Mouse (Mus musculus) heart, adult 11 months (tissue): ENCODE data around the gene Olfr596.
"Not testable (repeated sequence)": the region's sequence is repeated elsewhere in the genome, so short reads cannot be mapped to it uniquely, and the experiment has no call there.

ENCODE experiments used
- DNase-seq: peaks from one replicate; pipeline ENCODE4 v3.0.0; 2022

The Olfr596 gene

DNA sequence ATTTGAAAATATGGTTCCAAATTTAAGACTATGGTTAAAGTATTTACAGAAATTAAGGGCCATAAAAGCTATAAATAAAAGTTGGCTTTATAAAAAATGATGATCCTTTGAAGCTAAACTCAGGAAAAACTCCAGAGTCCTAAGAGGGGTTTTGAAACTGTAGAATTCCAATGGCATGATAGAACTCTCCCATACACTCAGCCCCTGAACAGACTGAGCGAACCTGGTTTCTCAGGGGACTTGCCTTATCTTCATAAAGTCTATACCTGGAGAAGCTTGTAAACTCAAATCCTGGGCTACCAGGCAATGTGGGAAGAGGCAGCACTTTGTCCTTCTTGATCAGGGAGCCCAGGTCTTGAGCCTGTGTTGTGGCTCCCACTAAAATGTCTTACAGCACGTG is at the start of gene Olfr596:
Gene Olfr596 (plus strand): TSS at position 301 of the 400 bp plus-strand sequence.
- DNase-seq, result not testable (repeated sequence)

- not testable (repeated sequence) for DNase-seq
These were observed 10.6 kb downstream of the Olfr596 start, which contains the start of gene Olfr597 for GRCm38 (mm10) chr7:103316015-103316414. TSS of gene Olfr597 (plus strand) at chr7:103316315.

DNA sequence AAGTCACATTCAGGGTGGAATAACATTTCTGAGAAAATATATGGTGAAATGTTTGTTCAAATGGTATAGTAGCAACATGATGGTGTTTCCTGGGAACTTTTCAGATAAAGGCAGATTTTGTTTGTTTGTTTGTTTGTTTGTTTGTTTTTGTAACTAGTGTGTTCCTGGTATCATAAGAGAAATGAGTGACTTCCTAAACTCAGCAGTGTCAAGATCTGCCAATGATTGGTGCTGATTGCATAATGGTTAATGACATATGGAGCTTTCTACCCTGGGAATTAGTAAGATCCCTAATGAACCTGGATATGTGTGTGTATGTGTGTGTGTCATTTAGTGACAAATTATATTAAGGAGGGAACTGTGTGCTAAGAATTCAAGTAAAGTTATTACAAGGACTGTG is 17.8 kb downstream of the Olfr596 start, which contains the start of gene Olfr598:
Gene Olfr598 (plus strand): TSS at position 301 of the 400 bp plus-strand sequence.
- DNase-seq, result no peak

GRCm38 (mm10) chr7:103335617-103336016 is 30.2 kb downstream of the Olfr596 start, which contains the start of gene Olfr599:
TSS of gene Olfr599 (plus strand) at chr7:103335917.
- no peak for DNase-seq

DNA sequence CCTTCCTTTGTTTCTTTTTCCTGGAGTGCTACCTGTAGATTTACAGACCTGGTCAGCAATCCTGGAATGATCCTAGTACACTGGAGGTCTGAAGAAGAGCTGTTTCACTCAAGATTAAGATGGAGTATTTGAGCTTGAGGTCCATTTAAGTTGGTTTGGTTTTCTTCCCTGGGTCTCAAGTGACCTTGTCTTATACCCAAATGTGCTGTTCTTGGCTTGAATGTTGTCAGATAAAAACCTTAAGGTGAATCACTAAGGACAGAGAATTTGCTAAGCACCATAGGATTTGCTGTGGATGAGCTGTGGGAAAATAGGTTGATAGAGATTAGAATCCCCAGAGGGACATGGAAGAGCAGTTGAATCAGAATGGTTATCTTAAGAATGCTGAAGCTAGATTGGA is 44.1 kb downstream of the Olfr596 start, which contains the start of gene Olfr600:
Gene Olfr600 (minus strand): TSS at position 101 of the 400 bp plus-strand sequence.
- no peak for DNase-seq
